Mouse (Mus musculus) MEL (cell line): ENCODE results near the gene Ap1g1. TPM values are rescaled to one million over a fixed set of nuclear protein-coding genes. Genes with fewer than 3 reads are reported as not detected.

Source experiments
- DNase-seq: peaks from one replicate; pipeline ENCODE4 v3.0.0; 2011; ENCODE audit warnings: low read depth, low spot score
- H3K27ac ChIP-seq: 2 replicates; pipeline ENCODE4 v1.5.1; 2012; ENCODE audit warnings: low read depth, mild to moderate bottlenecking, control low read depth, low read length, moderate library complexity; ENCODE audit not compliant: control insufficient read depth
- H3K27me3 ChIP-seq, 2 experiments: fragments of 150-350 bp in 1 of 2; sonication (generic) in 1 of 2; 2 replicates each; pipeline ENCODE4 v1.6.1; 2012; ENCODE audit warnings: low read length in 2 of 2, mild to moderate bottlenecking in 2 of 2, improper control_type of control experiment in 1 of 2, moderate library complexity in 1 of 2; ENCODE audit not compliant: insufficient read depth in 2 of 2, control insufficient read depth in 1 of 2
- H3K36me3 ChIP-seq, 2 experiments: 2 replicates each; pipeline ENCODE4 v1.6.1; 2012 to 2014; ENCODE audit warnings: low read length in 2 of 2, improper control_type of control experiment in 1 of 2, inconsistent platforms in 1 of 2, mild to moderate bottlenecking in 1 of 2; ENCODE audit not compliant: insufficient read depth in 2 of 2, control insufficient read depth in 1 of 2
- H3K4me1 ChIP-seq, 2 experiments: fragments of 150-350 bp in 1 of 2; sonication (generic) in 1 of 2; 2 replicates each; pipeline ENCODE4 v1.6.1; 2012; ENCODE audit warnings: low read length in 2 of 2, improper control_type of control experiment in 1 of 2, mild to moderate bottlenecking in 1 of 2; ENCODE audit not compliant: insufficient read depth in 2 of 2, control insufficient read depth in 1 of 2
- H3K4me3 ChIP-seq, 2 experiments: fragments of 150-350 bp in 1 of 2; sonication (generic) in 1 of 2; 2 replicates each; pipeline ENCODE4 v1.5.1; 2012; ENCODE audit warnings: low read depth in 2 of 2, low read length in 2 of 2, mild to moderate bottlenecking in 2 of 2, moderate library complexity in 2 of 2, control low read depth in 1 of 2, improper control_type of control experiment in 1 of 2; ENCODE audit not compliant: control insufficient read depth in 1 of 2, insufficient read depth in 1 of 2
- H3K79me2 ChIP-seq: 2 replicates; pipeline ENCODE4 v1.6.1; 2012; ENCODE audit warnings: mild to moderate bottlenecking, low read length, moderate library complexity; ENCODE audit not compliant: control insufficient read depth, poor library complexity, insufficient read depth
- H3K9ac ChIP-seq: 2 replicates; pipeline ENCODE4 v1.6.1; 2012; ENCODE audit warnings: low read depth, mild to moderate bottlenecking, control low read depth, low read length, moderate library complexity; ENCODE audit not compliant: control insufficient read depth, poor library complexity, severe bottlenecking
- H3K9me3 ChIP-seq: fragments of 150-350 bp; sonication (generic); replicated peaks from 2 replicates; pipeline ENCODE4 v1.6.1; 2012; ENCODE audit warnings: mild to moderate bottlenecking, low read length, improper control_type of control experiment, moderate library complexity; ENCODE audit not compliant: insufficient read depth
- BHLHE40 ChIP-seq: IDR thresholded peaks from 2 replicates; pipeline ENCODE4 v1.6.1; 2012; ENCODE audit warnings: low read depth, mild to moderate bottlenecking, inconsistent platforms, low read length, improper control_type of control experiment, borderline replicate concordance
- CHD1 ChIP-seq: IDR thresholded peaks from 2 replicates; pipeline ENCODE4 v1.6.1; 2012; ENCODE audit warnings: low read depth, mild to moderate bottlenecking, inconsistent platforms, low read length, improper control_type of control experiment
- ELF1 ChIP-seq: IDR thresholded peaks from 2 replicates; pipeline ENCODE4 v1.6.1; 2014; ENCODE audit warnings: low read depth, mild to moderate bottlenecking, inconsistent platforms, low read length, improper control_type of control experiment, moderate library complexity
- EP300 ChIP-seq, 2 experiments: IDR thresholded peaks; 2 replicates each; pipeline ENCODE4 v1.6.1; 2011; ENCODE audit warnings: improper control_type of control experiment in 2 of 2, low read length in 2 of 2, low read depth in 1 of 2, mild to moderate bottlenecking in 1 of 2
- ETS1 ChIP-seq: IDR thresholded peaks from 2 replicates; pipeline ENCODE4 v1.6.1; 2012; ENCODE audit warnings: low read depth, mild to moderate bottlenecking, inconsistent platforms, low read length, improper control_type of control experiment, moderate library complexity
- GABPA ChIP-seq: IDR thresholded peaks from 2 replicates; pipeline ENCODE4 v1.6.1; 2012; ENCODE audit warnings: low read depth, mild to moderate bottlenecking, inconsistent platforms, low read length, improper control_type of control experiment, moderate library complexity
- GATA1 ChIP-seq: IDR thresholded peaks from 2 replicates; pipeline ENCODE4 v1.6.1; 2011; ENCODE audit warnings: low read depth, low read length, improper control_type of control experiment
- HCFC1 ChIP-seq: IDR thresholded peaks from 2 replicates; pipeline ENCODE4 v1.6.1; 2012; ENCODE audit warnings: low read depth, mild to moderate bottlenecking, inconsistent platforms, low read length, improper control_type of control experiment, moderate library complexity
- KAT2A ChIP-seq: conservative IDR thresholded peaks from 2 replicates; pipeline ENCODE4 v1.6.1; 2012; ENCODE audit warnings: low read depth, low read length, improper control_type of control experiment, inconsistent platforms
- MAFK ChIP-seq: IDR thresholded peaks from 2 replicates; pipeline ENCODE4 v1.6.1; 2011; ENCODE audit warnings: low read depth, mild to moderate bottlenecking, low read length, improper control_type of control experiment, borderline replicate concordance
- MXI1 ChIP-seq: IDR thresholded peaks from 2 replicates; pipeline ENCODE4 v1.6.1; 2011; ENCODE audit warnings: mild to moderate bottlenecking, low read depth, low read length, improper control_type of control experiment
- MYC ChIP-seq: IDR thresholded peaks from 2 replicates; pipeline ENCODE4 v1.6.1; 2011; ENCODE audit warnings: low read depth, mild to moderate bottlenecking, low read length, improper control_type of control experiment, moderate library complexity
- NELFE ChIP-seq: IDR thresholded peaks from 2 replicates; pipeline ENCODE4 v1.6.1; 2011; ENCODE audit warnings: low read depth, low read length, improper control_type of control experiment
- NRF1 ChIP-seq: IDR thresholded peaks from 2 replicates; pipeline ENCODE4 v1.6.1; 2014; ENCODE audit warnings: low read depth, mild to moderate bottlenecking, inconsistent platforms, low read length, improper control_type of control experiment, moderate library complexity; ENCODE audit not compliant: poor library complexity, insufficient read depth, severe bottlenecking
- POLR2A ChIP-seq, 2 experiments: IDR thresholded peaks; 2 replicates each; pipeline ENCODE4 v1.6.1; 2011 to 2012; ENCODE audit warnings: low read length in 2 of 2, mild to moderate bottlenecking in 2 of 2, control low read depth in 1 of 2, improper control_type of control experiment in 1 of 2, low read depth in 1 of 2, moderate library complexity in 1 of 2; ENCODE audit not compliant: control insufficient read depth in 1 of 2, insufficient read depth in 1 of 2, poor library complexity in 1 of 2
- SIN3A ChIP-seq: IDR thresholded peaks from 2 replicates; pipeline ENCODE4 v1.6.1; 2012; ENCODE audit warnings: low read length, improper control_type of control experiment, inconsistent platforms
- SMC3 ChIP-seq: IDR thresholded peaks from 2 replicates; pipeline ENCODE4 v1.6.1; 2011; ENCODE audit warnings: low read depth, low read length, improper control_type of control experiment
- TAL1 ChIP-seq: IDR thresholded peaks from 2 replicates; pipeline ENCODE4 v1.6.1; 2012; ENCODE audit warnings: mild to moderate bottlenecking, inconsistent platforms, low read length, moderate library complexity, mixed read lengths
- TBP ChIP-seq: IDR thresholded peaks from 2 replicates; pipeline ENCODE4 v1.8.0; 2011; ENCODE audit warnings: low read depth, low read length, improper control_type of control experiment
- TCF12 ChIP-seq: IDR thresholded peaks from 2 replicates; pipeline ENCODE4 v1.6.1; 2014; ENCODE audit warnings: low read depth, mild to moderate bottlenecking, inconsistent platforms, low read length, improper control_type of control experiment, moderate library complexity
- USF1 ChIP-seq: IDR thresholded peaks from 2 replicates; pipeline ENCODE4 v1.6.1; 2014; ENCODE audit warnings: low read depth, mild to moderate bottlenecking, inconsistent platforms, low read length, improper control_type of control experiment, moderate library complexity
- USF2 ChIP-seq, 2 experiments: IDR thresholded peaks; 2 replicates each; pipeline ENCODE4 v1.6.1; 2011 to 2012; ENCODE audit warnings: improper control_type of control experiment in 2 of 2, low read length in 2 of 2, borderline replicate concordance in 1 of 2, inconsistent platforms in 1 of 2, low read depth in 1 of 2, mild to moderate bottlenecking in 1 of 2; ENCODE audit not compliant: insufficient read depth in 1 of 2
- ZC3H11A ChIP-seq: IDR thresholded peaks from 2 replicates; pipeline ENCODE4 v1.6.1; 2012; ENCODE audit warnings: low read depth, mild to moderate bottlenecking, inconsistent platforms, low read length, improper control_type of control experiment
- ZKSCAN1 ChIP-seq: IDR thresholded peaks from 2 replicates; pipeline ENCODE4 v1.6.1; 2012; ENCODE audit warnings: low read depth, mild to moderate bottlenecking, inconsistent platforms, low read length, improper control_type of control experiment, moderate library complexity
- ZMIZ1 ChIP-seq: IDR thresholded peaks from 2 replicates; pipeline ENCODE4 v1.6.1; 2012; ENCODE audit warnings: low read depth, mild to moderate bottlenecking, inconsistent platforms, low read length, improper control_type of control experiment, moderate library complexity
- ZNF384 ChIP-seq: IDR thresholded peaks from 2 replicates; pipeline ENCODE4 v1.6.1; 2012; ENCODE audit warnings: low read depth, mild to moderate bottlenecking, inconsistent platforms, low read length, improper control_type of control experiment
- polyA plus RNA-seq, 2 experiments: library from polyadenylated mRNA; stranded (reverse) in 1 of 2; unstranded in 1 of 2; fragments of >175 nt in 1 of 2; fragments of >200 nt in 1 of 2; gene quantifications; 2 replicates each; pipeline versions ENCODE4 v1.2.1 to v1.2.4; 2012; ENCODE audit warnings: low replicate concordance in 2 of 2, low read depth in 1 of 2; ENCODE audit not compliant: insufficient read length in 2 of 2, insufficient read depth in 1 of 2, missing spikeins in 1 of 2
- total RNA-seq: library from RNA; depleted of rRNA; stranded (reverse); fragments of 300-350 nt; gene quantifications from 2 replicates; pipeline ENCODE4 v1.2.3, GENCODE M21; 2012

Gene Ap1g1
- total and polyA plus RNA-seq, 3 experiments, result 34.6 to 456 (median 46.6) TPM

DNA sequence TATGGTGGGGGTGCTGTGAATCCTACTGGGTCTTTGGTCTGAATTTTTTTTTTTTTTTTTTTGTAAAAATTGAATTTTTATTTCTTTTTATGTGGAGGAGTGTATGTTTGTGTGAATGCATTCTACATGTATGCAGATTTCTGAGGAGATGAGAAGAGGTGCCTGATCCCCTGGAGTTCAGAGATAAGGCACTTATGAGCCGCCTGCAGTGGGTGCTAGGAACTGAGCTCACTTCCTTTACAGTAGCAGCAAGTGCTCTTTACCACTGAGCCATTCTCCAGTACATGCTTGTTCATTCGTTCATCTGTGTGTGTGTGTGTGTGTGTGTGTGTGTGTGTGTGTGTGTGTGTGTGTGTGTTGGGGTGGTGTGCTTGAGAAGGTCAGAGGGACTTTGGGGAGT lies 12.6 kb downstream of the Ap1g1 start:
- H3K27ac ChIP-seq, result peak overlapping the region; percentile 90
- TF ChIP-seq USF1, result no peak
- no peak for TF ChIP-seq USF2 (IDR thresholded peaks at IDR 0.05; ENCODE audit: borderline replicate concordance in 1 of 2, insufficient read depth in 1 of 2, low read depth in 1 of 2, low read length in 2 of 2)
- TF ChIP-seq KAT2A, result no peak
- no peak for TF ChIP-seq ZKSCAN1
- TF ChIP-seq MXI1, result 0 out of 2 replicates have a peak, but pooled peaks have one; percentile 19
- TF ChIP-seq CHD1, result no peak
- TF ChIP-seq SMC3, result no peak
- TF ChIP-seq ELF1, result no peak
- TF ChIP-seq ZC3H11A, result no peak
- TF ChIP-seq MYC, result no peak
- peak in 1 of 2 experiments; percentile 62; a peak in 3 of 4 replicates for TF ChIP-seq EP300 (IDR thresholded peaks at IDR 0.05; ENCODE audit: low read depth in 1 of 2, low read length in 2 of 2)
- TF ChIP-seq TAL1, result peak; percentile 73
- no peak for TF ChIP-seq ZMIZ1
- TF ChIP-seq HCFC1, result no peak
- TF ChIP-seq NELFE, result no peak
- peak; percentile 52; the same call in 1 of the 2 replicates for TF ChIP-seq SIN3A
- 0 out of 2 replicates have a peak, but pooled peaks have one; percentile 0 for TF ChIP-seq ZNF384
- peak; percentile 82 for TF ChIP-seq GATA1
- no peak for TF ChIP-seq GABPA
- TF ChIP-seq NRF1, result no peak
- peak; percentile 53; the same call in 1 of the 2 replicates for TF ChIP-seq ETS1
- TF ChIP-seq TBP, result no peak
- no peak for TF ChIP-seq POLR2A (IDR thresholded peaks at IDR 0.05; ENCODE audit: control insufficient read depth in 1 of 2, insufficient read depth in 1 of 2, low read depth in 1 of 2, low read length in 2 of 2, poor library complexity in 1 of 2)
- no peak for TF ChIP-seq BHLHE40
- TF ChIP-seq TCF12, result no peak
- no peak for TF ChIP-seq MAFK

More for the DNA sequence above, 12.6 kb downstream of the Ap1g1 start:
- Histone ChIP-seq H3K4me1 (peaks cover 18% of the 10 kb centered on the region in 2 experiments), H3K9me3 (no peaks in the 10 kb centered on the region), H3K4me3 (peak overlapping the region; percentile 28 to 47), H3K27me3 (no peaks in the 10 kb centered on the region), H3K79me2 (peaks cover 74% of the 10 kb centered on the region), H3K9ac (peak overlapping the region; percentile 61), H3K36me3 (peaks cover 2 to 31% of the 10 kb centered on the region in 2 experiments)
- DNase-seq, result peak; percentile 84
